Mouse (Mus musculus): ENCODE measurements around the gene Gm14391. TPM values are rescaled to one million over a fixed set of nuclear protein-coding genes. Genes with fewer than 3 reads are reported as not detected.
"Not testable (repeated sequence)": the region's sequence is repeated elsewhere in the genome, so short reads cannot be mapped to it uniquely, and the experiment has no call there.

Gene Gm14391
- 5.7 and 16.2 TPM in 2 replicates for polyA plus RNA-seq (2014; fragmentation: Nextera tagmentation; extraction: Ambion mirVana)

DNA sequence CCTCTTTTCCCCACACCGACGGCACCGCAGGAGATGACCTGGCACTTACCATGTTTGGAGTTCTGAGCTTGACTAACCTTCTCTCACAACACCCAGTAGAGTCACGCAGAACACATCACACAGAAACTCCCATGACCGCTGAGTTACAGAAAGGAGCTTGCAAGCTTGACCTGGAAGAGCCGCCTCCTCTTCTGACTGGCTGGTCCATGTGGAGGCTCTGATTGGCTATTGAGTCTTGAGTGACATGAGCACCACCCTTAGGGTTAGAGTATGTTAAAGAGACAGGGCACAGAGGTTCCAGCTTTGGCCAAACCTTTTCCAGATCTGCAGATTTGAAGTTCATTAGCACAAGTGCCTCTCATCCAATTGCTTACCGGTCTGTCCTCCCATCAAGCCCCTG is at the start of gene Gm14391:
TSS of gene Gm14391 (minus strand) at position 186 of the 400 bp plus-strand sequence.
- not testable (repeated sequence) for H3K4me1 ChIP-seq (ENCODE audit: control insufficient read depth, insufficient read depth, low read length); H3K9me3 ChIP-seq (ENCODE audit: control insufficient read depth, low read length); ATAC-seq (ENCODE audit: low read depth); H3K4me2 ChIP-seq (ENCODE audit: low read depth, low read length); H3K27ac ChIP-seq (ENCODE audit: low read depth, low read length); H3K9ac ChIP-seq (replicated peaks; ENCODE audit: low read depth, low read length); H3K27me3 ChIP-seq (ENCODE audit: control insufficient read depth, insufficient read depth, low read length); H3K36me3 ChIP-seq (ENCODE audit: control insufficient read depth, insufficient read depth, low read length); H3K4me3 ChIP-seq (ENCODE audit: low read depth, low read length)
- WGBS: no CpG with 5 or more reads among the region's 7 CpGs

DNA sequence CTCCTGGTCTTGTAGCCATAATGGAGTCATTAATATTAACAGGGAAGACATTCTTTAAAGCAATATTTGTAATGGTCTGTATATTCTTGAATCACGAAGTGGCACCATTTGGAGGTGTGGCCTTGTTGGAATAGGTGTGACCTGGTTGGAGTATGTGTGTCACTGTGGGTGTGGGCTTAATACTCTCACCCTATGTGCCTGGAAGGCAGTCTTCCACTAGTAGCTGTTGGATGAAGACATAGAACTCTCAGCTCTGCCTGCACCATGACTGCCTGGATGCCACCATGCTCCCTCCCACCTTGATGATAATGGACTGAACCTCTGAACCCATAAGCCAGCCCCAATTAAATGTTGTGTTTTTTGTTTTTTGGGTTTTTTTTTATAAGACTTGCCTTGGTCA is 27.7 kb downstream of the Gm14391 start:
- not testable (repeated sequence) for H3K9me3 ChIP-seq (ENCODE audit: control insufficient read depth, low read length); H3K4me2 ChIP-seq (ENCODE audit: low read depth, low read length); ATAC-seq (ENCODE audit: low read depth); H3K36me3 ChIP-seq (ENCODE audit: control insufficient read depth, insufficient read depth, low read length); H3K9ac ChIP-seq (replicated peaks; ENCODE audit: low read depth, low read length); H3K27ac ChIP-seq (ENCODE audit: low read depth, low read length); H3K4me3 ChIP-seq (ENCODE audit: low read depth, low read length); H3K27me3 ChIP-seq (ENCODE audit: control insufficient read depth, insufficient read depth, low read length); H3K4me1 ChIP-seq (ENCODE audit: control insufficient read depth, insufficient read depth, low read length)
- WGBS: 69% methylated on average over 1 of the region's 1 CpGs

DNA sequence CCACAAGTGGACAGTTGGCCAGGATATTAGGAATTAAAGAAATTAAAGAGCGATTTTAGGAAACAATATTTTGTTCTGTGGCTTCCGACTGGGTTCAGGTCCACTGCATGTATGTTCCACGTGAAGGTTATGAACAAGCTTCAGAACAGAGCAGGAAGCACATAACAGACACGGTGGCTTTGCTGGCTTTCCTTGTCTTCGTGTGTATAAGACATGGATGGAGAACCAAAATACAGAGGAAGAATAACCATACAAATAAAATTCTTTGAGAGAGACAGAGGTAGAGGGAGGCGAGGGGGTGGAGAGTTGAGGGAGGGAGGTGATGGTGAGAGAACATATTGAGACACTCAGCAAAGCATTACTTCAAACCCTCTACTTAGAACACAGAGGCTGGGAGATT is 30.4 kb downstream of the Gm14391 start:
- H3K36me3 ChIP-seq (ENCODE audit: control insufficient read depth, insufficient read depth, low read length): no peaks in the 10 kb centered on the region
- H3K4me3 ChIP-seq (ENCODE audit: low read depth, low read length): no peak overlapping the region
- no peak overlapping the region for H3K27ac ChIP-seq (ENCODE audit: low read depth, low read length)
- no peak overlapping the region for H3K9ac ChIP-seq (replicated peaks; ENCODE audit: low read depth, low read length)
- H3K4me2 ChIP-seq (ENCODE audit: low read depth, low read length): no peak overlapping the region
- whole genome bisulfite sequencing: 88% methylated on average over 6 of the region's 6 CpGs
- no peaks in the 10 kb centered on the region for H3K4me1 ChIP-seq (ENCODE audit: control insufficient read depth, insufficient read depth, low read length)
- no peaks in the 10 kb centered on the region for H3K27me3 ChIP-seq (ENCODE audit: control insufficient read depth, insufficient read depth, low read length)
- ATAC-seq (ENCODE audit: low read depth): no peak
- no peaks in the 10 kb centered on the region for H3K9me3 ChIP-seq (ENCODE audit: control insufficient read depth, low read length)

DNA sequence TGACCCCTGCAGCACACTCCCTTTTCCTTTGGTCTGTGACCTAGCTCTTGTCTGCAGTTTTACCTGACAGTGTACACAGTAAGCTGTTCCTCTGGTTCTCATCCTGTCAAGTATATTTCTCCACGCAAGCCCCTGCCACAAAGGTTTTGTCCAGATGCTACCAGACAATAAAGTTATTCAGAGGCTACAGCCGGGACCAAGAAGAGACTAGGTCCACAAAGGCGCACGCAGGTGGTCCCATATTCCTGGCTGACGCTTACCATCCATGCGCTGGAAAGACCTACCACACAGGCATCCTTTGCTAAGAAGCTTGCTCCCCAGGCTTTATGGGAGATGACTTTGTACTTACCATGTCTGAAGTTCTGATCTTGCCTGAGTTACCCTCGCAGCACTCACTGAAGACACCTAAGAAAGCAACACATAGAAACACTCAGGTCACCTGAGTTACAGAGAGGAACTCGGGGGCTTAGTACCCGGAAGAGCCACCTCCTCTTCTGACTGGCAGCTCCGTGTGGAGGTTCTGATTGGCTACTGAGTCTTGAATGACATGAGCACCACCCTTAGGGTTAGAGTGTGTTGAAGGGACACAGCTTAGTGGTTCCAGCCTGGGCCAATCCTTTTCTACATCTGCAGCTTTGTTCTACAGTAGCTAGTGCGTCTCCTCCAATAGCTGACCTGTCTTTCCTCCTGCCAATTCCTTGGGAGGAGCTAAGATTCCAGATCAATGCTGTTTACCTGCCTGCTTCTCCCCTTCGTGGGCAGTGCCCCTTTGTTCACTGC is 31.1 kb downstream of the Gm14391 start, which contains the start of gene Gm14443:
TSS of gene Gm14443 (minus strand) at position 471 of the 780 bp plus-strand sequence.
- WGBS: 76% methylated on average over 12 of the region's 12 CpGs

DNA sequence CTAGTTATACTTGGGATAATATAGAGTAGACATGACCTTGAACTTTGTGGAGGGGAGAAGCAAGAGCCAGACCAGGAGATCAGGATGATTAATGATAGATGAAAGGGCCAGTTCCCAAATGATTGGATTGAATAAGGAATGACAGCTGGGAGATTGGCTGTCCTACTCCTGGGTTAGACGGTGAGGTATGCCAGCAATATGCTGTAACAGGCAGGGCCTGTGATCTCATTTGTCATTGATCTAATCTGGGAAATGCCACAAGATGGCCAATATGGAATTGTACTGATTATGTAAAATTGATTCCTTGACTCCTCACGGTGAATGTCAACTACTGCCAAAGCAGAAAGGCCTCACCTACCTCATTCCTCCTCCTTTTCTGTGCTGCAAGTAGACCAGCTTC is 32.7 kb downstream of the Gm14391 start:
- not testable (repeated sequence) for ATAC-seq (ENCODE audit: low read depth); H3K4me2 ChIP-seq (ENCODE audit: low read depth, low read length); H3K27ac ChIP-seq (ENCODE audit: low read depth, low read length); H3K4me1 ChIP-seq (ENCODE audit: control insufficient read depth, insufficient read depth, low read length); H3K36me3 ChIP-seq (ENCODE audit: control insufficient read depth, insufficient read depth, low read length); H3K9me3 ChIP-seq (ENCODE audit: control insufficient read depth, low read length); H3K27me3 ChIP-seq (ENCODE audit: control insufficient read depth, insufficient read depth, low read length); H3K4me3 ChIP-seq (ENCODE audit: low read depth, low read length); H3K9ac ChIP-seq (replicated peaks; ENCODE audit: low read depth, low read length)
- WGBS: 87% methylated on average over 2 of the region's 2 CpGs

More for the DNA sequence above, 31.1 kb downstream of the Gm14391 start, which contains the start of gene Gm14443:
- H3K9ac ChIP-seq (replicated peaks; ENCODE audit: low read depth, low read length); H3K9me3 ChIP-seq (ENCODE audit: control insufficient read depth, low read length); H3K36me3 ChIP-seq (ENCODE audit: control insufficient read depth, insufficient read depth, low read length); H3K4me3 ChIP-seq (ENCODE audit: low read depth, low read length); H3K4me1 ChIP-seq (ENCODE audit: control insufficient read depth, insufficient read depth, low read length); H3K4me2 ChIP-seq (ENCODE audit: low read depth, low read length); H3K27me3 ChIP-seq (ENCODE audit: control insufficient read depth, insufficient read depth, low read length); H3K27ac ChIP-seq (ENCODE audit: low read depth, low read length); ATAC-seq (ENCODE audit: low read depth): not testable (repeated sequence)

DNA sequence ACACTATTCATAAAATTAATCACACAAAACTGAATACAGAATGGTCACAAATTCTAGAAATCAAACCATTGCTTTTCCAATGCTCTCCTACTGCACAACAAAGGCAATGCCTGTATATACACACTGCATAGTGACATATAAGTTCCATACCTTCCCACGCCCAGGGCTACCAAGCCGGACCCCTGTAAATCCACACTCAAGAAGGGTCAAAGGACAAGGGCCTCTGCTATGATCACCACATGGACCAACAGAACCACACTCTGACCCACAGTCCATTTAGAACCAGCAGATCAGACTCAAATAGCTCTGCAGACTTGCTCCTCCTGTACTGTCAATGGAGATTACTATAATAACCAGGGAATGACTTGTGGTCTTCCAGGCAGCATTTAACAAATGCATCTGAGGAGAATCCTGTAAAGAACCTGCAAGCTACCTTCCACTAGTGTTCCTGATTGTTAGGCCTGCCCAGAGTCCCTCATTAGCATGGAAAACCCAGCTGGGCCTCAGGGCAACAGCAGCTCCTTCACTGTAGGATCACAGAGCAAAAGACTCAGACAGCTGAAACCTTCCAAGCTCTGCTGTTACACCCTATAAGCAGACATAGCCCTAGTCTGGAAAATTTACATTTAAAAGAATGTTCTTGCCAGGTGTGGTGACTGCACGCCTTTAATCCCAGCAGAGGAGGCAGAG is 33.7 kb downstream of the Gm14391 start:
- WGBS: 85% methylated on average over 3 of the region's 3 CpGs
- H3K4me3 ChIP-seq (ENCODE audit: low read depth, low read length): not testable (repeated sequence)

DNA sequence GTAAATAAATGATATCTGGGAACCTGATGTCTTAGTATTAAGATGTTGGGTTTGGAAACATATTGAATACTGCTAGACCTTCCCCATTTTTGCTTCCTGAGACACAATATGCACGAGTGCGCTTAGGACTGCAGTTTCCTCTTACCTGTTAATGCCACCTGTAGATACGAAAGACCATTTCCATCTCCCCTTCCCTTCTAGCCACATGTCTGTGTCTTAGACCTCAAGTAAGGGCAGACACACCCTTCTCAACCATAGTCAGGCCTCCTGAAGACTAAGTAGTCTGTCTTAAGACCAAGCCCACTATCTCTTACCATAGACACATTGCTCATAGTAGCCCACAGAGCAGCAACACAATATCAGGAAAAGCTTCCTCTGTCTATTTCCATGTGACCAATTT is 34.6 kb downstream of the Gm14391 start:
- 87% methylated on average over 3 of the region's 3 CpGs for WGBS
- no peak for ATAC-seq (ENCODE audit: low read depth)
- H3K4me2 ChIP-seq (ENCODE audit: low read depth, low read length): no peak overlapping the region
- H3K4me1 ChIP-seq (ENCODE audit: control insufficient read depth, insufficient read depth, low read length): no peaks in the 10 kb centered on the region
- H3K27ac ChIP-seq (ENCODE audit: low read depth, low read length): no peak overlapping the region
- H3K9me3 ChIP-seq (ENCODE audit: control insufficient read depth, low read length): no peaks in the 10 kb centered on the region
- H3K9ac ChIP-seq (replicated peaks; ENCODE audit: low read depth, low read length): no peak overlapping the region
- no peaks in the 10 kb centered on the region for H3K36me3 ChIP-seq (ENCODE audit: control insufficient read depth, insufficient read depth, low read length)
- H3K4me3 ChIP-seq (ENCODE audit: low read depth, low read length): no peak overlapping the region
- no peaks in the 10 kb centered on the region for H3K27me3 ChIP-seq (ENCODE audit: control insufficient read depth, insufficient read depth, low read length)

More for the DNA sequence above, 33.7 kb downstream of the Gm14391 start:
- ATAC-seq (ENCODE audit: low read depth); H3K36me3 ChIP-seq (ENCODE audit: control insufficient read depth, insufficient read depth, low read length); H3K9ac ChIP-seq (replicated peaks; ENCODE audit: low read depth, low read length); H3K27me3 ChIP-seq (ENCODE audit: control insufficient read depth, insufficient read depth, low read length); H3K4me1 ChIP-seq (ENCODE audit: control insufficient read depth, insufficient read depth, low read length); H3K9me3 ChIP-seq (ENCODE audit: control insufficient read depth, low read length); H3K4me2 ChIP-seq (ENCODE audit: low read depth, low read length); H3K27ac ChIP-seq (ENCODE audit: low read depth, low read length): not testable (repeated sequence)

DNA sequence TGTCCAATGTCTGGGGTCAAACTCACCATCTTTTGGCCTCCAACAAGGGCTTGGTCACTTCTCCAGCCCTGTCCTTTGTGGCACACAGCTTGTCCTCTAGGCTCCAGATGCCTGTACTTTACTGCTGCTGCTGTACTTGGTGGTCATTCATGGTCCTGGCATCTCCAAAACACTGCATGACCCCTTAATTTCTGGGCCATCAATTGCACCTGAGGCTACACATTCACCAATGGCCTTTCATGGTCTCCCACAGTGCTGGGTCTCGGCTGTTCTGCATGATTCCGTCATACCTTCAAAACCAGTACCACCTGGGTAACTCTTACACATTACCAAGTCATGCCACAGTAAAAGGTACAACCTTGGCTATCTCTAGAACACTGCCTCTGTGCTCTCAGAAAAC is 39.8 kb downstream of the Gm14391 start:
- not testable (repeated sequence) for H3K36me3 ChIP-seq (ENCODE audit: control insufficient read depth, insufficient read depth, low read length); H3K27me3 ChIP-seq (ENCODE audit: control insufficient read depth, insufficient read depth, low read length); H3K9ac ChIP-seq (replicated peaks; ENCODE audit: low read depth, low read length); H3K4me1 ChIP-seq (ENCODE audit: control insufficient read depth, insufficient read depth, low read length); ATAC-seq (ENCODE audit: low read depth); H3K9me3 ChIP-seq (ENCODE audit: control insufficient read depth, low read length); H3K4me2 ChIP-seq (ENCODE audit: low read depth, low read length); H3K4me3 ChIP-seq (ENCODE audit: low read depth, low read length); H3K27ac ChIP-seq (ENCODE audit: low read depth, low read length)
- 91% methylated on average over 2 of the region's 2 CpGs for WGBS

DNA sequence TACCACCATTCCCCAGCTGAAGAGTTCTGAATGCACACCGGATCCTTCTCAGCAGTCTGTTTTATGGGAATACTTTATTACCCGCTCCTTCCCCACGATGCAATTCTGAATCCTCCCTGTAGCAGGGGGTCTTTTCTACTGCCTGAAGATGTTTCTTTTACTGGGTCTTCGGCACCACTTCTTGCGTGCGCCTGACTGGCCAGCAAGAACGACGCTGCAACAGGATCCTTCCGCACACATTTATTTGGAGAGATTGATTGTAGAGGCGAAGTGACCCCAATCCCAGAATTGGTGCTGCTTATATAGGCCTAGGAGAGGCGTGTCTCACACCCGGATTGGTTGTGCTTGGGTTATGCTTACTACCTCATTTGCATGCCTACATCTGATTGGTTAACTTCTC is 41.6 kb downstream of the Gm14391 start:
- H3K27me3 ChIP-seq (ENCODE audit: control insufficient read depth, insufficient read depth, low read length); H3K4me3 ChIP-seq (ENCODE audit: low read depth, low read length); H3K36me3 ChIP-seq (ENCODE audit: control insufficient read depth, insufficient read depth, low read length); H3K4me2 ChIP-seq (ENCODE audit: low read depth, low read length); H3K27ac ChIP-seq (ENCODE audit: low read depth, low read length); ATAC-seq (ENCODE audit: low read depth); H3K9me3 ChIP-seq (ENCODE audit: control insufficient read depth, low read length); H3K4me1 ChIP-seq (ENCODE audit: control insufficient read depth, insufficient read depth, low read length); H3K9ac ChIP-seq (replicated peaks; ENCODE audit: low read depth, low read length): not testable (repeated sequence)
- 96% methylated on average over 12 of the region's 12 CpGs for WGBS
